Mouse (Mus musculus) bone marrow macrophage, adult 2 months (primary cell): ENCODE results near the gene Eif2ak4.

ENCODE experiments used
- CTCF ChIP-seq: IDR thresholded peaks from 2 replicates; pipeline ENCODE4 v1.5.1; 2012; ENCODE audit warnings: low read depth, mild to moderate bottlenecking, low read length, moderate library complexity
- POLR2A ChIP-seq: IDR thresholded peaks from 2 replicates; pipeline ENCODE4 v1.6.1; 2012; ENCODE audit warnings: mild to moderate bottlenecking, low read depth, low read length, borderline replicate concordance

GRCm38 (mm10) chr2:118491281-118491731, 102.9 kb downstream of the Eif2ak4 start:
- TF ChIP-seq POLR2A (no peak), CTCF (no peak)
